Mouse (Mus musculus): ENCODE measurements at regions not wholly inside any gene's neighbourhood (a gene's known extent, or its start where the extent isn't known, plus 50 kb on each side); places are given as distances from the start of the nearest gene placed in this dataset.

DNA sequence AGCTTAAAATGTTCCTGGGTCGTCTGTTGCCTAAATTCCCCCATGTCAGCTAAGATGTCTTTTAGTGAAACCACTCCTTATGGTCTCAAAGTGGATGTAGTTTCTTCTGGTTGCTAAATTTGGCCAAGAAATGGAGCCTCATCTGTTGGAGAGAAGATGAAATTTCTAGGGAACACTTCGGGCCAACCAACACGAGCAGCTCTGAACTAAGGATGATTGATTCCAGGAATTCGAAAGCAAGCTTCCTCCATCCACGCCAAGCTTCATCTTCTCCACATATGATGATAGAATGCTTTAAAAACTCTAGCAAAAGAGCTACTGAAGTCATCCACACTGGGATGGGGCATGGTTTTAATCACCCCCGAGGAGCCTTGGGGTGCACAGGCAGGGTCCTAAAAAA is 112.5 kb downstream of the Tmem215 start:
- no peak for TF ChIP-seq CTCF (IDR thresholded peaks at IDR 0.05)
- no peak for TF ChIP-seq EP300 (IDR thresholded peaks at IDR 0.05)

Measured in lung, postnatal 0 days (tissue).